ENCODE assay signal across 23 mouse cellular contexts in genomic region chr6:52227470-52228222, GRCm38 (mm10). TPM values are rescaled to one million over a fixed set of nuclear protein-coding genes. Genes with fewer than 3 reads are reported as not detected.
DNase-seq lines count a peak whose midpoint lies in the region; ATAC-seq and TF ChIP-seq lines count a peak whose summit lies in the region.
"Had no signal": no experiment of that assay in that cellular context is flagged by ENCODE, and none has a peak within 500 bp of the region (broad histone marks: within the 10 kb centered on the region; RNA-seq: fewer than 3 reads in every experiment).

No protein-coding gene starts in this region.

- H3K27ac ChIP-seq in embryonic fibroblast, embryonic 13.5 days (ENCODE audit: insufficient read depth, low read length): peak overlapping the region; percentile 72
- peak overlapping the region; percentile 97 for H3K27ac ChIP-seq in kidney, embryonic 16.5 days (ENCODE audit: low read length)
- H3K27ac ChIP-seq in limb, embryonic 12.5 days: peak overlapping the region; percentile 99
- H3K27ac ChIP-seq in heart, embryonic 11.5 days (ENCODE audit: low read depth, low read length): no peak overlapping the region

- DNase-seq in 3T3-L1 (ENCODE audit: low read depth, low spot score): peak; percentile 27
- no peak for DNase-seq in layer of hippocampus, adult 9-10 months (ENCODE audit: low spot score)
- DNase-seq in lung, postnatal 36 days: no peak
- no peak for DNase-seq in heart, adult 8-10 months (ENCODE audit: low spot score)
- DNase-seq: cerebellum, postnatal 10 days; forebrain, postnatal 0 days; gastrocnemius, postnatal 14 days; heart, postnatal 36 days; lung, embryonic 14.5 days; right cerebral cortex, adult 18-20 months; spleen, adult 18-20 months; thymus, postnatal 25 days had no signal

- TF ChIP-seq CTCF in embryonic fibroblast, embryonic 13.5 days (IDR thresholded peaks at IDR 0.05; ENCODE audit: borderline replicate concordance, insufficient read depth, low read length): no peak

- no peak for TF ChIP-seq POLR2A in embryonic fibroblast, embryonic 13.5 days (IDR thresholded peaks at IDR 0.05; ENCODE audit: low read depth, low read length)

- no peak for ATAC-seq in kidney, embryonic 16.5 days (ENCODE audit: low FRiP score, low TSS enrichment)
- ATAC-seq in limb, embryonic 12.5 days (ENCODE audit: insufficient number of reproducible peaks, insufficient read depth, low FRiP score, low TSS enrichment, low read depth): no peak
- ATAC-seq in heart, embryonic 11.5 days (replicated peaks; ENCODE audit: insufficient number of reproducible peaks, low FRiP score, low TSS enrichment): no peak
- ATAC-seq: CD4-positive, CD25-positive, alpha-beta regulatory T cell, adult 4 months; forebrain, postnatal 0 days; midbrain, embryonic 16.5 days had no signal

- H3K4me2 ChIP-seq in kidney, embryonic 16.5 days (replicated peaks; ENCODE audit: low read depth, low read length): peak overlapping the region; percentile 81
- H3K4me2 ChIP-seq in limb, embryonic 12.5 days: peak overlapping the region; percentile 96
- H3K4me2 ChIP-seq in heart, embryonic 11.5 days: no peak overlapping the region
- H3K4me2 ChIP-seq: heart, embryonic 12.5 days; lung, embryonic 14.5 days had no signal

- peaks cover 13% of the 10 kb centered on the region; the same call in 1 of the 2 replicates for H3K36me3 ChIP-seq in kidney, embryonic 16.5 days (ENCODE audit: insufficient read depth, low read length)
- peaks cover 44% of the 10 kb centered on the region for H3K36me3 ChIP-seq in limb, embryonic 12.5 days
- no peaks in the 10 kb centered on the region for H3K36me3 ChIP-seq in heart, embryonic 11.5 days (ENCODE audit: control insufficient read depth, insufficient read depth, low read length)
- H3K36me3 ChIP-seq: heart, embryonic 12.5 days had no signal

- H3K9ac ChIP-seq in kidney, embryonic 16.5 days (replicated peaks; ENCODE audit: low read length): peak overlapping the region; percentile 85
- H3K9ac ChIP-seq in limb, embryonic 12.5 days (replicated peaks): peak overlapping the region; percentile 100
- H3K9ac ChIP-seq in heart, embryonic 11.5 days (ENCODE audit: low read depth, low read length): no peak overlapping the region
- H3K9ac ChIP-seq: forebrain, postnatal 0 days; heart, embryonic 12.5 days; lung, embryonic 14.5 days had no signal

- no peak overlapping the region; the same call in 1 of the 2 replicates for H3K4me3 ChIP-seq in embryonic fibroblast, embryonic 13.5 days (ENCODE audit: insufficient read depth, low read length)
- peak overlapping the region; percentile 63 for H3K4me3 ChIP-seq in kidney, embryonic 16.5 days (ENCODE audit: low read length)
- peak overlapping the region; percentile 89 for H3K4me3 ChIP-seq in limb, embryonic 12.5 days (replicated peaks)
- no peak overlapping the region for H3K4me3 ChIP-seq in heart, embryonic 11.5 days (ENCODE audit: low read depth, low read length)
- H3K4me3 ChIP-seq: heart, embryonic 12.5 days had no signal

- no peaks in the 10 kb centered on the region for H3K27me3 ChIP-seq in kidney, embryonic 16.5 days (ENCODE audit: insufficient read depth, low read length)
- no peaks in the 10 kb centered on the region for H3K27me3 ChIP-seq in limb, embryonic 12.5 days
- peaks cover 95% of the 10 kb centered on the region for H3K27me3 ChIP-seq in heart, embryonic 11.5 days (ENCODE audit: control insufficient read depth, insufficient read depth, low read length)

- WGBS in kidney, embryonic 16.5 days: 2% methylated on average over 11 of the region's 11 CpGs
- 2% methylated on average over 11 of the region's 11 CpGs for WGBS in limb, embryonic 12.5 days
- WGBS in heart, embryonic 11.5 days (ENCODE audit: insufficient replicate concordance): 4% methylated on average over 11 of the region's 11 CpGs

- H3K9me3 ChIP-seq in kidney, embryonic 16.5 days (ENCODE audit: low read length): no peaks in the 10 kb centered on the region
- H3K9me3 ChIP-seq in limb, embryonic 12.5 days: no peaks in the 10 kb centered on the region
- no peaks in the 10 kb centered on the region for H3K9me3 ChIP-seq in heart, embryonic 11.5 days (replicated peaks; ENCODE audit: control insufficient read depth, low read length)
- H3K9me3 ChIP-seq: heart, embryonic 12.5 days had no signal

- no peaks in the 10 kb centered on the region for H3K4me1 ChIP-seq in embryonic fibroblast, embryonic 13.5 days (ENCODE audit: control insufficient read depth, insufficient read depth, low read length)
- peaks cover 10% of the 10 kb centered on the region for H3K4me1 ChIP-seq in kidney, embryonic 16.5 days (ENCODE audit: insufficient read depth, low read length)
- peaks cover 7% of the 10 kb centered on the region; the same call in 1 of the 2 replicates for H3K4me1 ChIP-seq in limb, embryonic 12.5 days (replicated peaks)
- peaks cover 5% of the 10 kb centered on the region; the same call in 1 of the 2 replicates for H3K4me1 ChIP-seq in heart, embryonic 11.5 days (ENCODE audit: control insufficient read depth, insufficient read depth, low read length)

RNA-seq across cellular contexts. Expression of gene Hoxa9, which starts 3.2 kb away (rescaled TPM):
- polyA plus RNA-seq in embryonic fibroblast, embryonic 13.5 days (2011; ENCODE audit: insufficient read length, low read depth, missing spikeins): 9.9 and 13.6 TPM in 2 replicates
- 56.6 and 56.8 TPM in 2 replicates for polyA plus RNA-seq in kidney, embryonic 16.5 days (2015; fragmentation: Nextera tagmentation; extraction: Ambion mirVana)
- 74.7 and 77.4 TPM in 2 replicates for polyA plus RNA-seq in limb, embryonic 12.5 days (2016; fragmentation: Nextera tagmentation; extraction: Ambion mirVana)
- polyA plus RNA-seq in heart, embryonic 11.5 days (2014; fragmentation: Nextera tagmentation; extraction: Ambion mirVana): 0.13 and 0.29 TPM in 2 replicates
- total RNA-seq in heart, adult 8-10 months (2022): not detected
- total RNA-seq: forebrain, postnatal 0 days; heart, postnatal 36 days; layer of hippocampus, postnatal 14 days; liver, adult 2 months; MEL had no signal
- polyA plus RNA-seq: forebrain, postnatal 0 days; lung, embryonic 14.5 days; midbrain, embryonic 16.5 days had no signal

RNA-seq across cellular contexts. Expression of gene Hoxa7, which starts 6.0 kb away (rescaled TPM):
- polyA plus RNA-seq in embryonic fibroblast, embryonic 13.5 days (2011; ENCODE audit: insufficient read length, low read depth, missing spikeins): 15.8 and 21.6 TPM in 2 replicates
- polyA plus RNA-seq in kidney, embryonic 16.5 days (2015; fragmentation: Nextera tagmentation; extraction: Ambion mirVana): 25.7 and 27.5 TPM in 2 replicates
- 11.7 and 13.8 TPM in 2 replicates for polyA plus RNA-seq in limb, embryonic 12.5 days (2016; fragmentation: Nextera tagmentation; extraction: Ambion mirVana)
- 0.49 TPM in 2 replicates for polyA plus RNA-seq in heart, embryonic 11.5 days (2014; fragmentation: Nextera tagmentation; extraction: Ambion mirVana)
- total RNA-seq in heart, adult 8-10 months (2022): under 1 TPM in 3 of 4 experiments, not detected in 1; 0.19 to 0.55 (median 0.31) TPM
- total RNA-seq: forebrain, postnatal 0 days; liver, adult 2 months; MEL had no signal
- polyA plus RNA-seq: CD4-positive, CD25-positive, alpha-beta regulatory T cell, adult 4 months; forebrain, postnatal 0 days; heart, embryonic 12.5 days; midbrain, embryonic 16.5 days had no signal

RNA-seq across cellular contexts. Expression of gene Hoxa10, which starts 13.0 kb away (rescaled TPM):
- 12.1 and 18.2 TPM in 2 replicates for polyA plus RNA-seq in embryonic fibroblast, embryonic 13.5 days (2011; ENCODE audit: insufficient read length, low read depth, missing spikeins)
- 147 and 154 TPM in 2 replicates for polyA plus RNA-seq in kidney, embryonic 16.5 days (2015; fragmentation: Nextera tagmentation; extraction: Ambion mirVana)
- 272 and 294 TPM in 2 replicates for polyA plus RNA-seq in limb, embryonic 12.5 days (2016; fragmentation: Nextera tagmentation; extraction: Ambion mirVana)
- 0.20 and 0.97 TPM in 2 replicates for polyA plus RNA-seq in heart, embryonic 11.5 days (2014; fragmentation: Nextera tagmentation; extraction: Ambion mirVana)
- total RNA-seq in heart, adult 8-10 months (2022): not detected
- total RNA-seq: adrenal gland, postnatal 25 days; forebrain, postnatal 0 days; heart, postnatal 36 days; layer of hippocampus, postnatal 14 days; liver, adult 2 months; MEL had no signal
- polyA plus RNA-seq: CD4-positive, CD25-positive, alpha-beta regulatory T cell, adult 4 months; forebrain, postnatal 0 days; liver, adult 2 months; lung, embryonic 14.5 days; midbrain, embryonic 16.5 days had no signal

RNA-seq across cellular contexts. Expression of gene Gm28308, which starts 14.5 kb away (rescaled TPM):
- 0.89 TPM in 1 of 2 replicates, not detected in the other for polyA plus RNA-seq in embryonic fibroblast, embryonic 13.5 days (2011; ENCODE audit: insufficient read length, low read depth, missing spikeins)
- polyA plus RNA-seq in kidney, embryonic 16.5 days (2015; fragmentation: Nextera tagmentation; extraction: Ambion mirVana): not detected in 2 replicates
- 2.1 TPM in 1 of 2 replicates, not detected in the other for polyA plus RNA-seq in limb, embryonic 12.5 days (2016; fragmentation: Nextera tagmentation; extraction: Ambion mirVana)
- not detected in 2 replicates for polyA plus RNA-seq in heart, embryonic 11.5 days (2014; fragmentation: Nextera tagmentation; extraction: Ambion mirVana)
- under 1 TPM in 1 of 4 experiments, not detected in 3; 0.54 TPM for total RNA-seq in heart, adult 8-10 months (2022)
- total RNA-seq: forebrain, postnatal 0 days; heart, postnatal 36 days; layer of hippocampus, postnatal 14 days; liver, adult 2 months; MEL had no signal
- polyA plus RNA-seq: CD4-positive, CD25-positive, alpha-beta regulatory T cell, adult 4 months; forebrain, postnatal 0 days; heart, embryonic 12.5 days; liver, adult 2 months; lung, embryonic 14.5 days; midbrain, embryonic 16.5 days had no signal

RNA-seq across cellular contexts. Expression of gene Hoxa3, which starts 14.5 kb away (rescaled TPM):
- polyA plus RNA-seq in embryonic fibroblast, embryonic 13.5 days (2011; ENCODE audit: insufficient read length, low read depth, missing spikeins): 10.2 and 13.5 TPM in 2 replicates
- 8.2 and 10.8 TPM in 2 replicates for polyA plus RNA-seq in kidney, embryonic 16.5 days (2015; fragmentation: Nextera tagmentation; extraction: Ambion mirVana)
- 7.7 and 7.9 TPM in 2 replicates for polyA plus RNA-seq in limb, embryonic 12.5 days (2016; fragmentation: Nextera tagmentation; extraction: Ambion mirVana)
- polyA plus RNA-seq in heart, embryonic 11.5 days (2014; fragmentation: Nextera tagmentation; extraction: Ambion mirVana): 1.5 and 2.2 TPM in 2 replicates
- total RNA-seq in heart, adult 8-10 months (2022): under 1 TPM; 0.16 to 0.89 (median 0.31) TPM
- total RNA-seq: forebrain, postnatal 0 days; layer of hippocampus, postnatal 14 days; MEL had no signal
- polyA plus RNA-seq: forebrain, postnatal 0 days; midbrain, embryonic 16.5 days had no signal

Comparison
In these comparisons a context has a peak if more than half of its experiments do, and no peak if none do; other contexts are left out.
1. H3K4me3 ChIP-seq: peak in kidney, embryonic 16.5 days (single experiment) and limb, embryonic 12.5 days (single experiment); none in embryonic fibroblast, embryonic 13.5 days (single experiment) and heart, embryonic 11.5 days (single experiment).